Mouse (Mus musculus): ENCODE measurements around the gene Cmtr1.

GRCm38 (mm10) chr17:29710562-29711044, 50.2 kb downstream of the Cmtr1 start:
- TF ChIP-seq POLR2A (IDR thresholded peaks at IDR 0.05; ENCODE audit: insufficient read length, low read depth) (no peak), SRF (IDR thresholded peaks at IDR 0.05; ENCODE audit: control insufficient read depth, insufficient read length, low read depth) (no peak)

Measured in myocyte (in vitro differentiated cells).